Mouse (Mus musculus) embryo, embryonic 9.5 days (tissue): ENCODE measurements at regions not wholly inside any gene's neighbourhood (a gene's known extent, or its start where the extent isn't known, plus 50 kb on each side); places are given as distances from the start of the nearest gene placed in this dataset.

Experiments
- DNase-seq: peaks from one replicate; pipeline ENCODE4 v3.0.0-alpha.2; 2017; ENCODE audit errors: extremely low spot score

DNA sequence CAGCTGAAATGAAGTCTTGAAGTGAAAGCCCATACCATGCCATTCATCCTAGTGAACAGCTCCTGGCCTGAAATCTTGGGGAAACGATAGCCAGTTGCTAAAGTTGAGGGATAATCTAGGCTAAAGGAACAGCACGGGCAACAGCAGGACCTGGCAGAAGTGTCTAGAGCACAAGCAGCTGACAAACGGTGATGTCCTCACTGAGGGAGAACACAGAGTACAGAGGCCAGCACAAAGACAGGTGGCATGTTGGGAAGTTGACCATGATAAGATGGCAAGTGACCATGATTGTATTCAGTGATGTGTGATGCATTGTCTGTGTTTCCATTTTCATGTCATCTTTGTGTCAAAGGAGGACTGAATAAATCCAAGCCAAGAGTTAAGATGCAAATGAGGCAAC is 212.4 kb upstream of the Ntm start:
- no peak for DNase-seq

DNA sequence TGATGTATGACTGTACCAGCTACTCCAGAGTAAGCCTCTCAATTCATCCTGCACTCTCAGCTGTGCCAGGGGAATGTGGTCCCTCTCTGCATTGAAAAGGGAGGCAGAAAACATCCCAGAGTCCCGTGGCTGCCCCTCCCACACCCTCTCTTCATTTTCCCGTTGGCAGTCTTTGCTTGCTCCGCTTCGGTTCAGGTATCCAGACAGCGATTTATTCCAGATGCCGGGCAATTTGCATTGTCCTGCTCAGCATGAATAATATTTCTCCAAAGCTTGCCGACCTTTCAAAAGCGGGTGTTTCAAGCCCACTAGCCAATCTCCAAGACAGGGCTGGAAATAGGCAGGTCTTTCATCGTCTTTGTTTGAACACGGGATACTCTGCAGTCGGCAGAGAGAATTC is 220.5 kb upstream of the Ntm start:
- DNase-seq, result no peak

DNA sequence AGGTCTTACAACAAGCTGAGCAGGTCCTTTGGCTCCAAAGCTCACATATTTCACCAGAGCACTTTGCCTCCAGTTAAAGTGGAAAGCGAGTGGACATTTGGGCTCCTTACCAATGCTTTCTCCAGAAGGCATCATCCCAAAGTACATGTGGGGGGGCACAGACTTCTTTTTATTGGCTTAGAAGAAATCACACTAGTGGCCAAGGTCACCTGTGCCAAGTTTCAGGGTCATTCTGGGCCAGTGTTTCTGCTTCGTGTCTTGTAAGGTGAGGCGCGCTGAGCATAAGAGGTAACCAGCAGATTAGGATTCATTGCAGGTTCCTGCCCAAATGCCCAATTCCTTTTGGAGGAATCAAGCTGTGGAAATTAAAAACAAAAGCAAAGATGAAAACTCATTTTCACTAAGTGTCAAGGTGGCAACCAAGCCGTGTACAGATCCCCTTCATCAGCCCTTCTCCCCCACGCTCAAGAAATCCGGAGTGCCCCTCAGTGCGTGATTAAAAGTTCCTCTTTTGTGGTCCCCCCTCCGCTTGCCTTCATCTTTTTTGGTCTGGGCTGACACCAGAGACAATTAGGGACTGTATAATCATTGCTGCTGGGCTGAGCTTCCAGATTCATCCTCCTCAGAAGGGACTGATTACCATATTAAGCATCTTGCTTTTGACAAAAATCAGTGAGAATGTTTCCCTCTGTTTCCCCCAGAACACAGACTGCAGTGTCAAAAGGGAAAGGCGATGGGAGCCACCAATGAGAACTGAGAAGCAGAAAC is 222.2 kb upstream of the Ntm start:
- no peak for DNase-seq

DNA sequence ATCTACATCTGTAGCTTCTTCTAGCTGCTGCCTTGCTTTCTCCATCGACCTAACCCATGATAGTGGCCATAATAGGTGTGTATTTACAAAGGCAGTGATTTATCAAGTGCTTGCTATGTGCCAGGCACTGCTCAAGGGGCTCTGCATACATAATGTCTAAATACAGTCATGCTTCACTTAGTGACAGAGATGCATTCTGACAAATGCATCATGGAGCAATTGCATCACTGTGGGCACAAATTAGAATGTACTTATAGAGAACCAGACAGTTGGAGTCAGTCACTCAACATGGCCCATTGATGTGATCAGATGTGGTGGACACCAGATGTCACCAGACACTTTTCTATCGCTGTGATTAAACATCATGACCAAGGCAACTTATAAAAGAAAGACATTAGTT is 223.3 kb upstream of the Ntm start:
- no peak for DNase-seq

DNA sequence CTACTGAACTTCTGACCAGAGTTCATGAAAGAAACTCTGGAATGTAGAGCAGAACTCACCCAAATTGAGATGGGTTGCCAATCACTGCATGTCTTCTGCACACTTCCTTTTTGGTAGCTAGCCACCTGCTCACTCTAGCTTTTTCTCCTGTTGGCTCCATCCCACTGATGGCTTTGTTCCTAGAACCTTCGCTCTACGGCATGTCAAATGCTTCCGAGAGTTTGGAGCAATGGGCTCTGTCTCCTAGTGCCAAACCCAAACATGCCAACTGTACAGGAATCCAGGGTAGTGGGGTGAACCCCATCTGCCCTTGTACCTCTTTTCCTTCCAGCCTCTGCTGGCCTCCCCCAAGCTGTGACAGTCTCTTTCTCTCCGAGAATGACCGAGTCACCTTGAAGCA is 227.1 kb upstream of the Ntm start:
- no peak for DNase-seq

DNA sequence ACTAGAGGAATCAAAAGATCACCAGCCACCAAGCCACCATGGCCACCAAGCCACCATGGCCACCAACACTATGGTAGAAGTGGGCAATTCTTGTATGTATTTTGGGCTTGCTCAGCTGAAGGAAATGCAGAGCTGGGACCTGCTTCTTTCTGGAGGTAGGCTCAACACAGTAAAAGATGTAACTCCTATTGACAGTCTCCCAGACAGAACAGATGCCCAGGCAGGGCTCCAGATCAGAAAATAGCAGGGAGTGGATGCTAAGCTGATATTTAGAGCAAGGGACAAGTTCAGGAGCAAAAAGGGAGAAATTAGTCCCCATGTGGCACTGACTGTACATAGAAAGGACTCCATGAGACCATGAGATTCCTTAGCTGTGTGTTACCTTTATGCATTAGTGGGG is 228.2 kb upstream of the Ntm start:
- DNase-seq, result no peak

DNA sequence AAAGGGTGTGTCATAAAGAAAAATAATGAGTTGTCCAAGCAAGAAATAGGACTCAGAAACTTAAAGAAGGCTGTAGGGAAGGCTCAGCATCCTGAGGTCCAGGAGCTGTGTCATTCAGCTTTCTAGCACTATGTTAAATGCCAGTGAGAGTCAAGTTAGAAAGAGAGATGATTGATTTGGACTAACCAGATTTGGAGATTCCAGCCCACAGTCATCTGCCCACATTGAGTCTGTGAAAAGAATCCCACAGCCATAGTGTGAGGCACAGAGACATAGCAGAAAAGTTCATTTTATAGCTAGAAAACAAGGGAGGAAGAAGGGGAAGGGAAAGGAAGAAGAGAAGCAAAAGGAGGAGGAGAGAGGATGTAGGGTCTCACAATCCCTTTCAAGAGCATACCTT is 229.0 kb upstream of the Ntm start:
- no peak for DNase-seq

DNA sequence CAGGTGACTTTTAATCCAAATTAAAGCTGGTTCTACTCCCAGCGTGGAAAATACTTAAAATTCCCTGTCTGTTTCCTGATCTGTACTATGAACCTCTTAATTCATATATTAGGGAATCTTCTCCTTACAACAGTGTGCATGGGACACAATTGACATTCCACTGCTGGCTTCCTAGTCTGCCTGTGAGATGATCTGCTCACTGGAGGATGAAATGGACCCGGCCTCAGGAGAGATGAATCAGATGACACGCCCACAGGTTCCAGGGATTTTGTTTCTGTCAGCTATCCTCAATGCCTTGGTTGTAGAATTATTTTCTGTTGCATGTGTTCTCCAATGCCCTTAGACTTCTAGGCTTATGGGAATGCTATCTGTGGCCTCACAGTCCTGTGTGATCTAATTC is 231.9 kb upstream of the Ntm start:
- no peak for DNase-seq

DNA sequence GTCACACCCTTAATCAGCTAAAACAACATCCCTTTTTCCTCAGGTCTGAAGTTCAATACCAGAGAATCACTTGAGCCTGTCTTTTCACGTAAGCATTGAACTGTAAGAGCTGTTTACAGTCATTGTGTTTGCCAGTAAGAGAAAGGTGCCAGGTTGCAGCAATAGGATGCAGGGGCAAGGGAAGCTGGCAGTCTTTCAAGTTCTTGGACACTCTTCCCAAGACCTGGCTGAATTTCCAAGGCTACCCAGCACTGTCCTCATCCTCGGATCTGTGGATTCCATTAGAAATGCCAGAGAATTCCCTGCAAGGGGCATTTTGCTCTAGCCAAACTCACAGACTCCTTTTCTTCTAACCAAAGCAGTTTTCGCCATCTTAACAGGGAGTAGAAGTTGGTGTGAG is 224.5 kb upstream of the Snx19 start:
- DNase-seq, result no peak

DNA sequence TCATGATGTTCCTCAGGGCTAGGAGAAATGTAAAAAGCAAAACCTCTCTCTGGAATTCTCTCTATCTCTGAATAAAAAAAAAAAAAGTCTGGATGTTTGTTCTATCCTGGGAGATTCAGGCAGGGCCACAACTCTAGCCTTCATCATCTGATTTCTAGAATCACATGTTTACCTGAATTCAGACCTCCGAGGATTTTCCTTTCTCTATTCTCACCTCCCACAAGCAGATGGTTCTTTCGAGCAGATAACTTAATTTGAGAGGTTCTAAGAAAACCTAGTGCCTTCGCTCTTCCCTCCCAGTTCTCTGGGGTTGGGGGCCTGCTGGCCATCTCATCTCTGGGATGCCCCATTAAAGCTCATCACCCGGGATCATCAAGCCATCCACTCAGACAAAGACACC is 219.3 kb upstream of the Snx19 start:
- DNase-seq, result no peak

DNA sequence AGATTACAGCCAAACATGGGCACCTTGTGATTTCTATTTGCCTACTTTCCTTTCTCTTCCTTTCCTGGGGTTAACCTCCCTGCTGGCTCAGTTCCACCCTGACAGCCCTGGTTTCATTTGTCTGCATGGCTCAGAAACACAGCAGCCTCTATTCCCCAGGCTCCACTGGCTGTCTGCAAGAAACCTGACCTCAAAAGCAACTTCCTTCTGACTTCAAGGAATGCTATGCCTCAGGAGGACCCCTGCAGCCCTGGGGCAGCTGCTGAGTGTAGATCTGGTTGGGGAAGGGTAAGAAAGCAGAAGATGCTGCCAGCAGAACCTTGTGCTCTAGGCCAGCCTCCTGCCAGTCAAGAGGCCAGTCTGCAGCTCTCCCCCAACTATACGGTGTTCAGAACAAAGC is 217.1 kb upstream of the Snx19 start:
- no peak for DNase-seq

DNA sequence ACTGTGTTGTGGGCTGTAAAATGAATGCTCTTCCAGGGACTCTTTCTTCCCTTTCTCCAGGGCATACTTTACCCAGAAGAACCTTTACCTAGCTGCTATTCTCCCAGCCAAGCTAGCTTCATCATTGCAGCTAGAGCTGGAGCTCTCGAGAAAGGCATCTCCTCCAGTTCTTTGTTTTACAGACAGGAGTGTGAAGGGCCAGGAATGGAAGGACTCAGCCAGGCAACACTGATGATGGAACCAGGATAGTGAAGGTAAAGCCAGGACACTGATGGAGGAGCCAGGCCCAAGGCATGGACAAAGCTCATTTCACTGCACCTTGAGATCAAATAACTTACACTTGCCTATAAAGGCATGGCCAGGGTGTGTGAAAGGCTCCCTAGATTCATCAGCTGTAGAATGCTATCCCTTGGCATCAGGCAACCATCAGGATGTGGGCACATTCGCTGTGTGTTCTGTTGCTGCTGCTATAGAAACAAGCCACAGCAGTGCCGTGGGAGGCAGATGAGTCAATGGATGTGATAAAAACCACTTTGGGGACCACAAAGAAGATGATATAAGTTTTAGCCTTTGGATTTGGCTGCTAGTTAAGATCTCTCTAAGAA is 214.3 kb upstream of the Snx19 start:
- DNase-seq, result no peak

DNA sequence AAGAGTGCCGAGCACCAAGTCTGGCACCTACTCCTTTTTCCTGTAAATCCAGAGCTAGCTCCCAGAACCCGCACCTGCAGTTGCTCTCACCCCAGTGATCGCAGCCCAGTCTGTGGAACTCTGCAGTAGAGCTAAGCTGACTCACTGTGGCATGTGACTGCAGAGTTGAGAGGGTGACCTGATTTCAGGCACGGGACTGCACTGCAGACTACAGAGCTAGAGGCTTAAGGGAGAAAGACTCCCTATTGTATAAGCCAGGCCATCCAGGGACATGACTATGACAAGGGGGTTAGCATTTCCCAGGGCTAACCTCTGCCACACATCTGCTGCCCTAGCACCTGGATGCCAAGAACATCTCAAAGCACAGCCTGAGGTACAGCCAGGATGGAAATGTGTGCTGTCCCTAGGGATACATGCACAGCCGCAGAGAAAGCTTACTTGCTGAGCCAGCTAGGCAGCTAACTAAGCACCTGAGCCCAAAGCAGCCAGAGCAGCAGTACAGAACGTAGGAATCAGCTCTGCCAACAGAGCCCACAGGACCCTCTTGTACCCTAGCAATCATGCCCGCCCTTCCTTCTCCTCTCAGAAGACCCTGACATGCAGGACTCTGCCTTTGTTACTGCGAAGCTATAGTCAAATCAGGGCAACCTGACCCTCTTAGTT is 192.3 kb upstream of the Snx19 start:
- no peak for DNase-seq

DNA sequence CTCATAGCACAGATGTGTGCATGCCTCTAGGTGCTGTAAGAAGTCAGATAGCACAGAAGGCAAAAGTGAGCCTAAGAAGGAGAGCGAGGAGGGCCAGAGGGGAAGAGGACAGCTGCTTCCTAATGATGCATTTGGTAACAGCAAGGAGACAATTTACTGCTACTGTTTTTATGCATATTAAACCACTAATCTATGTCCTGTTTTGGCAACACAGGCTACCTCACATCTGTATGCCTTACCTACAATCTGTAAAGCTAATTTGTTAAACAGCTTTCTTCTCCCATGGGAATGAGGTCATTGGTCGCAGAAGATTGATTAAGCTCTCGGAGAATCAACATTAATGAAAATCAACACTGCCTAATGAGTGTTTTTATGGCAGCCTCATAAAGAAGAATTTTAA is 191.1 kb upstream of the Snx19 start:
- DNase-seq, result no peak

DNA sequence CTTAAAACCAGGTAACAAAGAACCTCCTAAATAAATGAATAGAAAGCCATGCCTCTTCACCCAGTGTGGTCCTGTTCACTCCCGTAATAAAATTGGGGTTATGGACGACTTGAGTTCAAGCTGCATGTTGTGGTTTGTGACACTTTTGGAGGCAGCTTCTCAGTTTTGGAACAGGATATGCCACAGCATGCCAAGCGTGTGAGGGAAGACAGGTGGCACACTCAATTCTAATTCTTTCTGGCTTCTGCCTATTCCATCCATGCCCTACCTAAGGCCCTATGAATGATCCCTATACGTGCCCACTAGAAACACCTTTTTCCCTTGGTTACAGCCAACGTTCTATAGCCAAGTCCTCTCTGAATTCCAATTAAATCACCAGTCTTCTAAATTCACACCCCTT is 184.8 kb upstream of the Snx19 start:
- no peak for DNase-seq

DNA sequence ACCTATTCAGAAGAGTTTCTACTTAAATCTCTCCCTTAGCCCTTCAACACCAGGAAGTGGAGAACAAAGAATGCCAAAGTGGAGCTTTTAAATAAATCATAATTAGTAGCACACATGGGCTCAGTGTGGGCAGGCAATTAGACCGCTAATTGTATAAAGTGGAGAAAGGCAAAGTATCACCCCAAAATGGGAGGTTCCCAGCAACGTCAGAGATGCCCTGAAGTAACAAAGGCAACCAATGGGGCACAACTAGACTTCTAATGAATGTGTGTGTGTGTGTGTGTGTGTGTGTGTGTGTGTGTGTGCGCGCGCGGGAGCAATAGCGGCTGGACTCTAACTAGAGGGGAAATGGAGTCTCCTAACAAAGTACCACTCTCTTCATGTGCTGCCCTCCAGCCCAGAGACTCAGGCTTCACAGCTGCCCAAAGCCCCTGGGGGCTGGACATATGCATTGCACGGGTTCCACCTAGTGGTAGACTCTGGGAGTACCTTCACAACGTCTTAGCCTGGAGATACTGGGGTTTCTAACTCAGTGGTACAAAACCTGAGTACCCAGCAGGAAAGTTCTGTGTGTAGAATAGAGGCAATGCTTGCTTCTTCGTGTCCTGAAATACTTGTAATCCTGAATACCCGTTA is 162.3 kb upstream of the Snx19 start:
- DNase-seq, result peak; percentile 85

DNA sequence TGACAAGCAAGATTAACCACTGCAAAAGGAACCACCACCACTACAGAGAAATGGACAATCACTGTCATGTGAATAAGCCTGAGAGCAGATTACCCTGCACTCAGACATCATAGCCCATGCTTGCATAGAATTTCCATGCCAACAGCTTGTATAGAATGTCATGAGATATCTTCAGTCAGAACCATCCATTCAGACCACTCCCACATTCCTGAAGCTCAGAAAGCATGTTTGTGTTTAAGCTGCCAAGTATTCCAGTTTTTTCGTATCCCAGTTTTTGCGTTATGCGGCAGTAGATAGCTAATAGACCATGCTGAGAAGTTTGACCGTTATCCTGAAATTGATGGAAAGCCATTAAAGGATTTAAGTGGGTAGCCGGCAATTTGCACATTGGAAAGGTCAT is 155.8 kb upstream of the Snx19 start:
- no peak for DNase-seq

DNA sequence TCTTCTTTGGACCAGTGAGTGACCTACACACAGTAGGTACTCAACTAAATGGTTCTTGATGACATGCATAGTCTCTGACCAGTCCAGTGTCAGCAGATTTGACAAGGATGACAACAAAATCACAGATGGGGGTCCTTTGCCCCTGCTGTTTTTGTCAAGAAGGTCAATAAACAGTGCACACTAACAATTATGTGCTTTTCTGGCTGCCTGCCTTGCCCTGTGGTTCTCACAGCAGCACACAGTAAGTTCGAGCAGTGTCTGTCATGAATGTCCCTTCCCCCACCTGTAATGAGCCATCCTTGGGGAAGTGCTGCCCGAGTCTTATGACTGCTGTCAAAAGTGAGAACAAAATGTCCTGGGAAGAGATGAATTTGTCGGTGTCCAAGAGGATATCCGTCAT is 153.1 kb upstream of the Snx19 start:
- no peak for DNase-seq

DNA sequence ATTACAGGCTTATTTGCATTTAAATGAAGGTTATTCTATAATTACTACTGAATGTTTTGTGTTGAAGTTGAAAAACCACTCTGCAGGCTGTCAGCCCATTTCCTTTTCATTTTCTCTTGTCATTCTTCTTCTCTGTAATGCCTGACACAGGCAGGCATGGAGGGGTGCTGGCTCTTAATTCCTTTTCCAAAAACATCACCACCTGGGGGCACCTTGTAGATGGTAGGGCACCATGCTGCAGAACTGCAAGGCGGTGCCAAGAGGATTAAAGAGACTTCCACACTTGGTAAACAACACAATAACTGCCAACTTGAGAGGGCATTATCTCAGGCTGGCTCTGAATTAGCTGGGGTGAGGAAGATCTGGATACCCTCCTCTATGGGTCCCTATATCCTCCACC is 148.7 kb upstream of the Snx19 start:
- no peak for DNase-seq

DNA sequence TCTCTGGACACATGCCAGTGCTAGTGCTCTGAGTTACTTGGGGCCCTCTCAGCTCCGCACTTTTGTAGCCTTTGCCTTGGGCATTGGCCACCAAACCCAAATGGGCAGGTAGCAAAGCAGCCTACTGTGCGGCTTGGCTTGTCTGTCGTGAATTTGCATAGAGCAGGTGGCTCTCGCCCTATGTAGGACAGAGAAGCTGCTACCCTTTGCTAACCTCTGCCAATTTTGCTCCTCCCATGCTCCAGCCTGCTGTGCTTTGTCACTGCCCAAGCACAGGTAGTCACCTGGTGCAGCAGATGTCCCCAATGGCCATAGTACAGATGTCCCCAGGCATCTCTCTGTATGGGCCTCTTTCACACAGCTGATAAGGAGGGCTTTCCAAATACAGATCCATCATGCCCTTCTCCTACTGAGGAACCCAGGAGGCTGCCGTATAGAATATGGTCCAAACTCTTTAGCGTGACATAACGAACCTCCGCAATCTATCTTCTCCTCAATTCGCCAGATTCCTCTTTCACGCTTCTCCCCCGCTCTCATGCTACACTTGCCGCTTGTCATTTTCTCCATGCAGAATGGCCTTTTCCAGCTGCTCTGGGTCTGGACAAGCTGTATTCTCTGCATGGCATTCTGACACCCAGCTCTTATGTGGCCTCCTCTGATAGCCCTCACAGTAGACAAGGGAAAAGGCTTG is 143.7 kb upstream of the Snx19 start:
- DNase-seq, result no peak

DNA sequence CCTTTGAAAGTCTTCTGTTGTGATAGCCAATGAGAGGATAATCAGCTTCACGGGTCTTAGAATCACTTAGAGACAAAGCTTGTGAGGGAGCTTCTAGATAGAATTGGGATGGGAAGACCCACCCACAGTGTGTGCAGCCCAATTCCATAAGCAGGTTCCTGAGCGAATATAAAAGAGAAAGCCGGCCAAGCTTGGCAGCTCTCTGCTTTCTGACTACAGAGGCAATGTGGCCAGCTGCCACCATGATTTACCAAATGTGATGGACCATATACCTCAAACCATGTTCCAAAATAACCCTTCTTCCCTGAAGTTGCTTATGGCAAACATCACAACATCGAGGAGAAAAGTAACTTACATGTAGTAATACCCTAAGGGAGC is 143.1 kb upstream of the Snx19 start:
- DNase-seq, result no peak

DNA sequence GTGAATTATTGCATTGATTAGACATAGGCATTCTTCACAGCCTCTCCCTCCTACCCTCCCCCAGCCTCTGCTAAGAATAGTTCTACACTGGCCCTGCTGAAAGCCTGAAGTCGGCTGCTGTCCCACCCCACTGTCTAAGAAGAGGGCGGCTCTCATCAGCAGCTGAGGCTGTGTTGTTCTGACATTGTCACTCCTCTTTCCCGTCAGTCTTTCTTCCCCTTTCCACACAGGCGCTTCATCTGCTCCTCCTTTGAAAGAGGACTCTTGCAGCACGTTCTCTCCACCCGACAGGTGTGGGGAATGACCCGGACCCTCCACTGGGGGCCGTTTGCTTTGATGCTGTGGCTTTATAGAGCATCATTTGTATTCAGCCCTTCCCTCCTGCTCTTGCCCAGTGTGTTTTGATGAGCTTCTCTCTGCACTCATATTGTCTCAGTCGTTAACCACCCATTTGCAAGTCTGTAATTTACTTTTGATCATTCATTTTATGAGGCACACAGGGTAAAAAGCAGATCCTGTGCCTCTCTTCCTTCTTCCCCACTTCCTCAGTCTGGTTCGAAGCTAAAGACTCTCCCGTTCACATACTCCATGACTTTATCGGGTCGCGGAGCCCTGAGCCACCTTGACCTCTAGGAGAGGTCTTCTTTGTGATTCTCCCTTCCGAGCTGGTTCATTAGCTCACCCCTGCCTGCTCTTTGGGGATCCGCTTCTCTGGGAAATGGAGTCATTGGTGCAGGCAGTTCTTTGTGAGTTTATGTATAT is 142.2 kb upstream of the Snx19 start:
- DNase-seq, result peak; percentile 31
